Mouse (Mus musculus): ENCODE measurements around the gene S100a3.

- TF ChIP-seq POLR2A (IDR thresholded peaks at IDR 0.05; ENCODE audit: low read depth, low read length) (no peak), CTCF (conservative IDR thresholded peaks at IDR 0.05; ENCODE audit: insufficient read depth, insufficient read length, low read depth, low read length) (no peak)
These were observed 44.0 kb downstream of the S100a3 start for GRCm38 (mm10) chr3:90604416-90604815.

All from kidney, adult 2 months (tissue).